Mouse (Mus musculus) embryonic fibroblast, embryonic 13.5 days (primary cell): ENCODE measurements around the gene Cygb. TPM values are rescaled to one million over a fixed set of nuclear protein-coding genes. Genes with fewer than 3 reads are reported as not detected.

Experiments
- H3K27ac ChIP-seq: 2 replicates; pipeline ENCODE4 v1.5.1; 2012; ENCODE audit warnings: low read length, control low read depth, inconsistent platforms; ENCODE audit not compliant: insufficient read depth
- H3K4me1 ChIP-seq: 2 replicates; pipeline ENCODE4 v1.6.1; 2011; ENCODE audit warnings: low read length; ENCODE audit not compliant: control insufficient read depth, insufficient read depth
- H3K4me3 ChIP-seq: 2 replicates; pipeline ENCODE4 v1.5.1; 2011; ENCODE audit warnings: mild to moderate bottlenecking, control low read depth, low read length; ENCODE audit not compliant: insufficient read depth
- CTCF ChIP-seq: IDR thresholded peaks from 2 replicates; pipeline ENCODE4 v1.5.1; 2011; ENCODE audit warnings: mild to moderate bottlenecking, control low read depth, low read length, moderate library complexity, borderline replicate concordance; ENCODE audit not compliant: insufficient read depth
- POLR2A ChIP-seq: IDR thresholded peaks from 2 replicates; pipeline ENCODE4 v1.6.1; 2011; ENCODE audit warnings: low read depth, mild to moderate bottlenecking, control low read depth, low read length, moderate library complexity
- polyA plus RNA-seq: library from polyadenylated mRNA; stranded (reverse); fragments of >200 nt; gene quantifications from 2 replicates; pipeline ENCODE4 v1.2.4, GENCODE M21; 2011; ENCODE audit warnings: low read depth; ENCODE audit not compliant: missing spikeins, insufficient read length

The Cygb gene
- polyA plus RNA-seq, 1 experiment: 0.74 TPM

GRCm38 (mm10) chr11:116626299-116627071 lies 27.6 kb downstream of the Cygb start, which contains the start of gene Rhbdf2:
Gene Rhbdf2, minus strand, starts transcription at chr11:116627019.
- TF ChIP-seq POLR2A: no peak
- TF ChIP-seq CTCF: no peak
- Histone ChIP-seq H3K27ac (no peak within 1 kb of the TSS), H3K4me1 (no peaks in the 10 kb centered on the region)

DNA sequence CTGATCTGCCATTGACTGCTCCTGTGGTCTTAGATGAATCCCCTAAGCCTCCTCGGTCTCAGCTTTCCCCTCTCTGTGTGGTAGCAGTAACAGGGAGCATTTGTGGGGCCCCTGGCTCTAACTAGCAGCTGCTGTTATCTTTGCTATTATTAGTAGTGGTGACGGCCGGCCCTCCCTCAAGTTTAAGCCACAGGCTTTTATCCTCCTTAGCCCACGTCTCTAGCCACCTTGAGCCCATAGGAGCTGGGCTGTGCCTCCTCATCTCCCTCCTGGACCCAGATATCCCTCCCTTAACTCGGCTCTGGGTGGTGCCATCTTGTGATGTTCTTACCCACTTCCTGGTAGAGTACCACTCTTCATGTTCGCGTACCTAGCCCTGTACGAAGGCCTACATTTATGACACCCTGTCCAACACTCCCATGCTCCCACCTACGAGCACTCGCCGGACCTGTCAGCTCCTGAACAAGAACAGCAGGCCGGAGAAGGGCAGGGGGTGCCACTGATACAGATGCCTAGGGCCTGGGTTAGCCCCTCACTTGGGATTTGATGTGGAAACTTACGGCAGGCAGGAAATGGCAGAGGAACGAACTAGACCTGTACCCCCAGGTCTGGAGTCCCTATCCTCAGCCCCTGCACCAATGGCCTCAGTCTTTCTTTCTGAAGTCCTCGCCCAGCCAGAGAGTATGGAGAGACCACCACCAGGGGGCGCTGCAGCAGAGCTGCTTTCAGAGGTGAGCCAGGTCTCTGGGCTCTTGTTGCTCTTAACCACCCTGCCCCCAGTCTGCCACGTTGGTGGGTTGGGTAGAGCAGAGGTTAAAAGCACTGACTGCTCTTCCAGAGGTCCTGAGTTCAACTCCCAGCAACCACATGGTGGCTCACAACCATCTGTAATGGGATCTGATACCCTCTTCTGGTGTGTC lies 28.8 kb downstream of the Cygb start:
- Histone ChIP-seq H3K4me1 (0 out of 2 replicates have a peak, but pooled peaks cover 2% of the 10 kb centered on the region), H3K27ac (no peak overlapping the region), H3K4me3 (no peak overlapping the region)
- 0 out of 2 replicates have a peak, but pooled peaks have one; percentile 15 for TF ChIP-seq CTCF
- no peak for TF ChIP-seq POLR2A

More at GRCm38 (mm10) chr11:116626299-116627071, 27.6 kb downstream of the Cygb start, which contains the start of gene Rhbdf2:
- H3K4me3 ChIP-seq: no peak within 1 kb of the TSS

DNA sequence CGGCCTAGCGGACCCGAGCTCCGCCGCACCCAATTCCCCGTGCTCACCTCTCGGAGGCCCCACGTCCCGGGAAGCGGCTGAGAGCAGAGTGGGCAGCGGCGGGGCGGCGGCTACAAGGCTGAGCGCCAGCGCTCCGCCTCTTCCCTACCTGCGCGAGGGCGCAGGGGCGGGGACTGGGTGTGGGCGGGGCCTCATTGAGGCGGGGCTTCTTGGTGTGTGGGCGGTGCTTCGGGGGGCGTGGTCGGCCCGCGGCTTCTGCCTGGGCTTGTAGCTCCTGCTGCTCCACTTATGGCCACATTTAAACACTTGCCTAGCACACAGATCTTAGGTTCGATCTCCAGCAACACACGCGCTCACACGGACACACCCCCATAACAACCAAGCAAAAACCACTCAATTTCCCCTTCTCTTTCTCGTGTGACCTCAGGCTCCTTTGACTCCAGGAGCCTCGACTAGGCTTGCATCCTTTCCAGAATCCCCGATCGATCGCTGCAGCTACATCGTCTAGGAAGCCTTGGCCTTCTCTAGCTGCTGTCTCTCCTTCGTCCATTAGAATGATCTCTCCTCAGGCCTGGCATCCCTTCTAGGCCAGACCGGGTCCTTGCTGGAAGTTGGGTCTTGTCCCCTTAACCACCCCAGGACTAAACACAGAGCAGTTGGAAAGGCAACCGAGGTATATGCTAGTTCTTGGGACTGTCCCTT lies 29.8 kb downstream of the Cygb start:
- Histone ChIP-seq H3K27ac (peak overlapping the region; percentile 34), H3K4me1 (0 out of 2 replicates have a peak, but pooled peaks cover 2% of the 10 kb centered on the region), H3K4me3 (peak overlapping the region; percentile 57)
- TF ChIP-seq CTCF (no peak), POLR2A (peak; percentile 82)

- no peak for TF ChIP-seq CTCF
- TF ChIP-seq POLR2A: no peak
- H3K4me1 ChIP-seq: 0 out of 2 replicates have a peak, but pooled peaks cover 2% of the 10 kb centered on the region
- H3K4me3 ChIP-seq: peak overlapping the region; percentile 57
- no peak overlapping the region for H3K27ac ChIP-seq
Measured at GRCm38 (mm10) chr11:116623281-116624124, 30.6 kb downstream of the Cygb start.

- no peak overlapping the region; the same call in 1 of the 2 replicates for H3K27ac ChIP-seq
- peaks cover 6% of the 10 kb centered on the region; the same call in 1 of the 2 replicates for H3K4me1 ChIP-seq
- no peak overlapping the region for H3K4me3 ChIP-seq
- TF ChIP-seq POLR2A (no peak), CTCF (no peak)
Measured at GRCm38 (mm10) chr11:116621258-116621704, 32.8 kb downstream of the Cygb start.

GRCm38 (mm10) chr11:116620559-116621253 lies 33.4 kb downstream of the Cygb start:
- Histone ChIP-seq H3K4me1 (peaks cover 6% of the 10 kb centered on the region; the same call in 1 of the 2 replicates), H3K27ac (no peak overlapping the region; the same call in 1 of the 2 replicates), H3K4me3 (no peak overlapping the region)
- TF ChIP-seq POLR2A (no peak), CTCF (no peak)

GRCm38 (mm10) chr11:116620073-116620472 lies 34.0 kb downstream of the Cygb start:
- H3K4me1 ChIP-seq: peaks cover 6% of the 10 kb centered on the region; the same call in 1 of the 2 replicates
- no peak for TF ChIP-seq POLR2A
- TF ChIP-seq CTCF: no peak
- H3K27ac ChIP-seq: no peak overlapping the region

GRCm38 (mm10) chr11:116619561-116619960 lies 34.6 kb downstream of the Cygb start:
- Histone ChIP-seq H3K4me3 (no peak overlapping the region), H3K4me1 (peaks cover 6% of the 10 kb centered on the region; the same call in 1 of the 2 replicates), H3K27ac (no peak overlapping the region)
- TF ChIP-seq POLR2A (no peak), CTCF (no peak)

More at GRCm38 (mm10) chr11:116620073-116620472, 34.0 kb downstream of the Cygb start:
- H3K4me3 ChIP-seq: no peak overlapping the region
